Mouse (Mus musculus): ENCODE results near the gene Bnip3. TPM values are rescaled to one million over a fixed set of nuclear protein-coding genes. Genes with fewer than 3 reads are reported as not detected.

Gene Bnip3
- polyA plus RNA-seq, 1 experiment: 8.8 TPM

GRCm38 (mm10) chr7:138853417-138854031, 55.8 kb downstream of the Bnip3 start:
- no peak overlapping the region for H3K27ac ChIP-seq (ENCODE audit: control insufficient read depth, insufficient read depth, low read depth, low read length)
- peaks cover 3% of the 10 kb centered on the region; the same call in 1 of the 2 replicates for H3K36me3 ChIP-seq (ENCODE audit: control insufficient read depth, insufficient read depth, low read length)

GRCm38 (mm10) chr7:138850083-138850482, 59.2 kb downstream of the Bnip3 start:
- Histone ChIP-seq H3K4me1 (ENCODE audit: control insufficient read depth, insufficient read depth, low read length) (peaks cover 6% of the 10 kb centered on the region), H3K27ac (ENCODE audit: control insufficient read depth, insufficient read depth, low read depth, low read length) (no peak overlapping the region), H3K27me3 (ENCODE audit: control insufficient read depth, insufficient read depth, low read length) (no peaks in the 10 kb centered on the region), H3K36me3 (ENCODE audit: control insufficient read depth, insufficient read depth, low read length) (peaks cover 3% of the 10 kb centered on the region; the same call in 1 of the 2 replicates), H3K4me3 (ENCODE audit: control insufficient read depth, low read depth, low read length) (no peak overlapping the region)
- no peak for TF ChIP-seq POLR2A (IDR thresholded peaks at IDR 0.05; ENCODE audit: control insufficient read depth, low read depth, low read length)
- no peak for TF ChIP-seq CTCF (IDR thresholded peaks at IDR 0.05; ENCODE audit: control insufficient read depth, insufficient read depth, insufficient replicate concordance, low read depth, low read length)

More at GRCm38 (mm10) chr7:138853417-138854031, 55.8 kb downstream of the Bnip3 start:
- no peaks in the 10 kb centered on the region for H3K4me1 ChIP-seq (ENCODE audit: control insufficient read depth, insufficient read depth, low read length)
- TF ChIP-seq CTCF (IDR thresholded peaks at IDR 0.05; ENCODE audit: control insufficient read depth, insufficient read depth, insufficient replicate concordance, low read depth, low read length) (no peak), POLR2A (IDR thresholded peaks at IDR 0.05; ENCODE audit: control insufficient read depth, low read depth, low read length) (no peak)
- H3K4me3 ChIP-seq (ENCODE audit: control insufficient read depth, low read depth, low read length): no peak overlapping the region
- H3K27me3 ChIP-seq (ENCODE audit: control insufficient read depth, insufficient read depth, low read length): no peaks in the 10 kb centered on the region

- Histone ChIP-seq H3K4me1 (ENCODE audit: control insufficient read depth, insufficient read depth, low read length) (peaks cover 9% of the 10 kb centered on the region), H3K27me3 (ENCODE audit: control insufficient read depth, insufficient read depth, low read length) (no peaks in the 10 kb centered on the region), H3K36me3 (ENCODE audit: control insufficient read depth, insufficient read depth, low read length) (peaks cover 3% of the 10 kb centered on the region; the same call in 1 of the 2 replicates), H3K27ac (ENCODE audit: control insufficient read depth, insufficient read depth, low read depth, low read length) (no peak overlapping the region), H3K4me3 (ENCODE audit: control insufficient read depth, low read depth, low read length) (peak overlapping the region; percentile 93; the same call in 1 of the 2 replicates)
- TF ChIP-seq CTCF (IDR thresholded peaks at IDR 0.05; ENCODE audit: control insufficient read depth, insufficient read depth, insufficient replicate concordance, low read depth, low read length): no peak
- no peak for TF ChIP-seq POLR2A (IDR thresholded peaks at IDR 0.05; ENCODE audit: control insufficient read depth, low read depth, low read length)
Measured at GRCm38 (mm10) chr7:138848028-138848920, 61.0 kb downstream of the Bnip3 start.

- peaks cover 1% of the 10 kb centered on the region; the same call in 1 of the 2 replicates for H3K36me3 ChIP-seq (ENCODE audit: control insufficient read depth, insufficient read depth, low read length)
- TF ChIP-seq POLR2A (IDR thresholded peaks at IDR 0.05; ENCODE audit: control insufficient read depth, low read depth, low read length): no peak
- no peak for TF ChIP-seq CTCF (IDR thresholded peaks at IDR 0.05; ENCODE audit: control insufficient read depth, insufficient read depth, insufficient replicate concordance, low read depth, low read length)
- no peaks in the 10 kb centered on the region for H3K27me3 ChIP-seq (ENCODE audit: control insufficient read depth, insufficient read depth, low read length)
- H3K27ac ChIP-seq (ENCODE audit: control insufficient read depth, insufficient read depth, low read depth, low read length): peak overlapping the region; percentile 22
- H3K4me1 ChIP-seq (ENCODE audit: control insufficient read depth, insufficient read depth, low read length): peaks cover 9% of the 10 kb centered on the region
- H3K4me3 ChIP-seq (ENCODE audit: control insufficient read depth, low read depth, low read length): peak overlapping the region; percentile 93
Measured at GRCm38 (mm10) chr7:138847316-138848027, 61.8 kb downstream of the Bnip3 start.

GRCm38 (mm10) chr7:138846502-138846991, 62.8 kb downstream of the Bnip3 start:
- Histone ChIP-seq H3K27ac (ENCODE audit: control insufficient read depth, insufficient read depth, low read depth, low read length) (peak overlapping the region; percentile 79), H3K27me3 (ENCODE audit: control insufficient read depth, insufficient read depth, low read length) (no peaks in the 10 kb centered on the region), H3K36me3 (ENCODE audit: control insufficient read depth, insufficient read depth, low read length) (peaks cover 1% of the 10 kb centered on the region; the same call in 1 of the 2 replicates), H3K4me3 (ENCODE audit: control insufficient read depth, low read depth, low read length) (peak overlapping the region; percentile 93), H3K4me1 (ENCODE audit: control insufficient read depth, insufficient read depth, low read length) (peaks cover 9% of the 10 kb centered on the region)
- TF ChIP-seq CTCF (IDR thresholded peaks at IDR 0.05; ENCODE audit: control insufficient read depth, insufficient read depth, insufficient replicate concordance, low read depth, low read length): no peak
- TF ChIP-seq POLR2A (IDR thresholded peaks at IDR 0.05; ENCODE audit: control insufficient read depth, low read depth, low read length): no peak

GRCm38 (mm10) chr7:138845544-138846391, 63.6 kb downstream of the Bnip3 start, which contains the start of the genes Ppp2r2d and Mapk1ip1:
Gene Ppp2r2d, plus strand, starts transcription at chr7:138846079.
Gene Mapk1ip1, minus strand, starts transcription at chr7:138846273.
- Histone ChIP-seq H3K27me3 (ENCODE audit: control insufficient read depth, insufficient read depth, low read length) (no peaks in the 10 kb centered on the region), H3K27ac (ENCODE audit: control insufficient read depth, insufficient read depth, low read depth, low read length) (peak within 1 kb of the TSS; percentile 79), H3K36me3 (ENCODE audit: control insufficient read depth, insufficient read depth, low read length) (peaks cover 1% of the 10 kb centered on the region; the same call in 1 of the 2 replicates), H3K4me3 (ENCODE audit: control insufficient read depth, low read depth, low read length) (peak within 1 kb of the TSS; percentile 93), H3K4me1 (ENCODE audit: control insufficient read depth, insufficient read depth, low read length) (peaks cover 9% of the 10 kb centered on the region)
- peak; percentile 73 for TF ChIP-seq POLR2A (IDR thresholded peaks at IDR 0.05; ENCODE audit: control insufficient read depth, low read depth, low read length)
- no peak; the same call in 1 of the 2 replicates for TF ChIP-seq CTCF (IDR thresholded peaks at IDR 0.05; ENCODE audit: control insufficient read depth, insufficient read depth, insufficient replicate concordance, low read depth, low read length)

Data from testis, adult 2 months (tissue).